Mouse (Mus musculus) lung, adult 2 months (tissue): ENCODE measurements around the gene Psmd5. TPM values are rescaled to one million over a fixed set of nuclear protein-coding genes. Genes with fewer than 3 reads are reported as not detected.
"Not testable (repeated sequence)": the region's sequence is repeated elsewhere in the genome, so short reads cannot be mapped to it uniquely, and the experiment has no call there.

Experiments used
- DNase-seq: peaks from one replicate; pipeline ENCODE4 v3.0.0; 2022
- H3K4me1 ChIP-seq: fragments of 200-500 bp; 2 replicates; pipeline ENCODE4 v1.6.1; 2011; ENCODE audit warnings: low read length; ENCODE audit not compliant: control insufficient read depth, insufficient read depth
- H3K4me3 ChIP-seq: fragments of 200-500 bp; replicated peaks from 2 replicates; pipeline ENCODE3; 2011; ENCODE audit warnings: low read depth, mild to moderate bottlenecking, control low read depth, low read length; ENCODE audit errors: extremely low read depth
- CTCF ChIP-seq: fragments of 200-500 bp; IDR thresholded peaks from 2 replicates; pipeline ENCODE4 v1.5.1; 2011; ENCODE audit warnings: mild to moderate bottlenecking, low read length, control low read depth; ENCODE audit not compliant: insufficient read depth
- POLR2A ChIP-seq: fragments of 200-500 bp; IDR thresholded peaks from 2 replicates; pipeline ENCODE4 v1.6.1; 2011; ENCODE audit warnings: low read depth, mild to moderate bottlenecking, control low read depth, low read length, borderline replicate concordance; ENCODE audit errors: extremely low read depth
- WGBS: fragments of 180-500 bp; shearing (Covaris S2); methylation state at CpG from one replicate; pipeline ENCODE4 v1.1.7; 2018; 5-methylcytosine and 5-hydroxymethylcytosine counted together
- polyA plus RNA-seq: library from polyadenylated mRNA; depleted of rRNA; stranded (reverse); fragments of >200 nt; gene quantifications from 2 replicates; pipeline ENCODE4 v1.2.3, GENCODE M21; 2012; rRNA removed

Psmd5 gene
- polyA plus RNA-seq, 1 experiment = 11.7 TPM

DNA sequence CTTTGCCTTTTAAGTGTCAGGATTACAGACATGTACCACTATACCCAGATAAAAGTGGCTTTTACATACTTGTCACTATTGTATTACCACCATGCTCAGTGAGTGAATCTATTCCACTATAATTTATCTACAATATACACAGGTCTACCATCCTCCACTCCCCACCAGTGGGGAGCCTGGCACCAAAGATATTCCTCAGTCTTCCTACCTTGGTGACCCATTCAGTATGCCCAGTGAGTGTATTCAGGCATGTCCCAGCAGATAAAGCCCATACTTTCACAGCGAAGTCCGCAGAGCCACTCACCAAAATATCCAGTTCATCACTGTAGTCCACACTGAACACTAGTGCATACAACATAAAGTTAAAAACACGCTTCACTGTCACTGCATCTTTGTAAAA lies 64.0 kb downstream of the Psmd5 start:
- Histone ChIP-seq H3K4me1 (peaks cover 3% of the 10 kb centered on the region), H3K4me3 (no peak overlapping the region)
- no peak for DNase-seq
- WGBS = 91% methylated on average over 3 of the region's 3 CpGs
- no peak for TF ChIP-seq CTCF
- TF ChIP-seq POLR2A = no peak

- no peak for DNase-seq
- no peak overlapping the region for H3K4me3 ChIP-seq
- no peak for TF ChIP-seq POLR2A
- no peak for TF ChIP-seq CTCF
- WGBS = 72% methylated on average over 1 of the region's 1 CpGs
- H3K4me1 ChIP-seq = peaks cover 8% of the 10 kb centered on the region
Measured at GRCm38 (mm10) chr2:34809568-34809967, 65.2 kb downstream of the Psmd5 start.

DNA sequence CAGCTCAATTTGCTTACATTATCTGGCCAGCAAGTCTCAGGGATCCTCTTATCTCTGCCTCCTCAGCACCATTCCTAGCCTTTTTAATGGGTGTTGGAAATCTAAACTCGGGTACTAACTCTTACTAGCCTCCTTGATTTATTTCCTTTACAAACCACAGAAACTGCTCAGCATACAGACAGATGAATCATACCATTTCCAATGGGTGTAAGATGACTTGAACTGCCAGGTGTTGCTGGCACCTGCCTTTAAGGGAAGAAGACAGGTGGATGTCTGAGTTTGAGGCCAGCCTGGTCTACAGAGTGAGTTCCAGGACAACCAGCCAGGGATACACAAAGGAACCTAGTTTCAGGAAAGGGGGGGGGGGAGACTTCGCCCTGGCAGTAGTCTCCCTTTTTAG lies 66.7 kb downstream of the Psmd5 start:
- Histone ChIP-seq H3K4me1 (peaks cover 12% of the 10 kb centered on the region), H3K4me3 (no peak overlapping the region)
- DNase-seq = no peak
- WGBS = 45% methylated on average over 2 of the region's 2 CpGs
- TF ChIP-seq CTCF (no peak), POLR2A (no peak)

- Histone ChIP-seq H3K4me3 (no peak overlapping the region), H3K4me1 (peaks cover 14% of the 10 kb centered on the region)
- 78% methylated on average over 10 of the region's 10 CpGs for WGBS
- TF ChIP-seq POLR2A = no peak
- no peak for TF ChIP-seq CTCF
- DNase-seq = no peak
Measured at GRCm38 (mm10) chr2:34805364-34805950, 69.3 kb downstream of the Psmd5 start.

GRCm38 (mm10) chr2:34804815-34805214 lies 70.0 kb downstream of the Psmd5 start:
- 16% methylated on average over 1 of the region's 1 CpGs for WGBS
- Histone ChIP-seq H3K4me3 (no peak overlapping the region), H3K4me1 (peaks cover 14% of the 10 kb centered on the region)
- no peak for DNase-seq
- TF ChIP-seq POLR2A (no peak), CTCF (no peak)

DNA sequence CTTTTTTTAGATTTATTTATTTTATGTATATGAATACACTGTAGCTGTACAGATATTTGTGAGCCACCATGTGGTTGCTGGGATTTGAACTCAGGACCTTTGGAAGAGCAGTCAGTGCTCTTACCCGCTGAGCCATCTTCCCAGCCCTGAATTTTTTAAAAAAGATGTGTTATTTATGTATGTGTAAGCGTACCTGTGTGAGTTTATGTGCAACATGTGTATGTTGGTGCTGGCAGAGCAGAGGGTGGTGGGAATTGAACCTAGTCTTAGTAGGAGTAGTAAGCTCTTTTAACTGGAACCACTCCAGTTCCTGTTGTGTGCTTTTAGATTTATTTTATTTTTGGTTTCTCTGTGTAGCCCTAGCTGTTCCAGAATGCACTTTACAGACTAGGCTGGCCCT lies 70.6 kb downstream of the Psmd5 start:
- no peak for DNase-seq
- 94% methylated on average over 2 of the region's 2 CpGs for WGBS
- no peak for TF ChIP-seq POLR2A
- TF ChIP-seq CTCF = no peak
- Histone ChIP-seq H3K4me1 (peaks cover 14% of the 10 kb centered on the region), H3K4me3 (no peak overlapping the region)

DNA sequence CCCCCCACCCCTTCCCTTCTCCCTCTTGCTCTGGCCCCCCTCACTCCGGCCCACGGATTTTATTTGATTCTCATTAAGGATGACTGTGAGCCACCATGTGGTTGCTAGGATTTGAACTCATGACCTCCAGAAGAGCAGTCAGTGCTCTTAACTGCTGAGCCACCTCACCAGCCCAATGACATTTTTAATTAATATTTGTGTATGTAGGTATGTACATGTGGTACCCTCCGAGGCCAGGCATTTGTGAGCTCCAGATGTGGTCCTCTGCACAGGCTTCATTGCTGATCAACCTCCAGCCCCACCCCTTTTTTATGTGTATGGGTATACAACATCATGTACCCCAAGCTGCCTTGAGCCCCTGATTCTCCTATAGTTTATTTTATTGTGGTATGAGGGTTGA lies 71.0 kb downstream of the Psmd5 start:
- H3K4me3 ChIP-seq = no peak overlapping the region
- TF ChIP-seq POLR2A (no peak), CTCF (no peak)
- WGBS = 61% methylated on average over 3 of the region's 3 CpGs
- no peak for DNase-seq
- peaks cover 14% of the 10 kb centered on the region for H3K4me1 ChIP-seq

GRCm38 (mm10) chr2:34802565-34803245 lies 72.1 kb downstream of the Psmd5 start:
- not testable (repeated sequence) for DNase-seq
- Histone ChIP-seq H3K4me1 (peaks cover 14% of the 10 kb centered on the region), H3K4me3 (peak overlapping the region; percentile 91)
- under 1% methylated on average over 32 of the region's 32 CpGs for WGBS

DNA sequence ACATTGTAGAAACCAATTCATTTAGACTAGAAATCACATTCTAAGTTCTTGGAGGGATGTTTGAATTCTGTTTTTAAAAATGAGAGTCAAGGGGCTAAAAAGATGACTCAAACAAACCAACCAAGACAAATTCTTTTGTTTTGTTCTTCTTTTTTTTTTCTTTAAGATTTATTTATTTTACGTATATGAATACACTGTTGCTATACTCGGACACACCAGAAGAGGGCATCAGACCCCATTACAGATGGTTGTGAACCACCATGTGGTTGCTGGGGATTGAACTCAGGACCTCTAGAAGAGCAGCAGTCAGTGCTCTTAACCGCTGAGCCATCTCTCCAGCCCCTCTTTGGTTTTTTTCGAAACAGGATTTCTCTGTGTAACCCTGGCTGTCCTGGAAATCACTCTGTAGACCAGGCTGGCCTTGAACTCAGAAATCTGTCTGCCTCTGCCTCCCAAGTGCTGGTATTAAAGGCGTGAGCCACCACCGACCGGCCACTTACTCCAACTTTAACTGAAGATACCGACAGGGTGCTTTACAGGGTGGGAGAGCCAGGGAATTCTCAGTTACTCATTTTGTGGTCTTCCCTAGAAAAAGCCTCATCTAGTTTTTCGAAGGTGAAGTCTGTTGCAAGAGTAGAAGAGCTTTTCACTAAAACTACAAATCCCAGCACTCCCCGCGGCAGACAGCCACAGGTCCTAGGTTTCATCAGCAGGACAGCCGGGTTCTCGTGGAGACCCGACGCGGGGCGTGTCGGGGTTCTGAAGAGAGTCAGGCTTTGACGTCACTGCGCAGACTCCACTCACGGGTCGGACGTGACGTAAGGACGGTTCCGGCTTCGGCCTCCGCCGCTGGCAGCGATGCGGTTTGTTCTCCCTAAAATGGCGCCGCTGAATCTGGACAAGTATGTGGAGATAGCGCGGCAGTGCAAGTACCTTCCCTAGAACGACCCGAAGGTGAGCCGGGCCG lies 73.0 kb downstream of the Psmd5 start:
- Histone ChIP-seq H3K4me3 (peak overlapping the region; percentile 91), H3K4me1 (peaks cover 11% of the 10 kb centered on the region)
- DNase-seq = peak; percentile 97
- 6% methylated on average over 39 of the region's 39 CpGs for WGBS
- TF ChIP-seq POLR2A (peak; percentile 98), CTCF (no peak)

DNA sequence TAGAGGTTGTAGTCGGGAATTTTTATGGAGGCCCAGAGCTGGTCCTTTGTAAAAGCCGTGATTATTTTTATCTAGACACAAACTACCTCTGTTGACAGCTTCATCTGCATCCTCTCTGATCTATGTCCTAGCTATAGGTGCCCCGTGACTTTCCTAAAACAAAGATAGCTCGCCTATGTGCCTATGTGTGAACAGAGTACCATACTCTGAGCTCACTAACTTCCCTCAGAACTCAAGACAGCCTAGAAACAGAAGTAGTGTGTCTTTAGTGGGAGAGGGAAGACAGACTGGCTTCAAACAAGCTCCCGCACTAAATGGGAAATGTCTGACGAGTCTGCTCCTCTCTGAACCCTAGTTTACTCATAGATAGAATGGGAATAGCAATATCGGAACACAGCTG lies 74.4 kb downstream of the Psmd5 start:
- peaks cover 7% of the 10 kb centered on the region for H3K4me1 ChIP-seq
- H3K4me3 ChIP-seq = no peak overlapping the region
- no peak for TF ChIP-seq CTCF
- no peak for TF ChIP-seq POLR2A
- WGBS = 80% methylated on average over 7 of the region's 7 CpGs
- no peak for DNase-seq

Other genes with a start within 250 kb of the Psmd5 start
- 16.7 and 20.3 TPM in 2 replicates for gene Gapvd1, start 119.7 kb downstream of the Psmd5 start, polyA plus RNA-seq
- gene Hspa5, start 103.0 kb downstream of the Psmd5 start, polyA plus RNA-seq = 463 and 672 TPM in 2 replicates
- 18.8 and 24.4 TPM in 2 replicates for gene Rabepk, start 75.1 kb downstream of the Psmd5 start, polyA plus RNA-seq
- gene Fbxw2, start 48.7 kb downstream of the Psmd5 start, polyA plus RNA-seq = 46.0 and 59.3 TPM in 2 replicates
- gene Gm34653, start 42.0 kb downstream of the Psmd5 start, polyA plus RNA-seq = not detected in 2 replicates
- 30.6 and 30.8 TPM in 2 replicates for gene Cutal, start 572 bp downstream of the Psmd5 start, polyA plus RNA-seq
- gene Phf19, start 39.1 kb upstream of the Psmd5 start, polyA plus RNA-seq = 1.1 and 1.5 TPM in 2 replicates
- gene Traf1, start 86.8 kb upstream of the Psmd5 start, polyA plus RNA-seq = 52.3 and 59.6 TPM in 2 replicates
- gene Hc, start 186.5 kb upstream of the Psmd5 start, polyA plus RNA-seq = 106 and 168 TPM in 2 replicates
- gene AI182371, start 226.6 kb upstream of the Psmd5 start, polyA plus RNA-seq = 0.80 and 1.3 TPM in 2 replicates
- gene Cntrl, start 234.5 kb upstream of the Psmd5 start, polyA plus RNA-seq = 10.3 and 14.9 TPM in 2 replicates